ENCODE assay signal across 8 mouse cellular contexts in genomic region chr14:76657375-76657774, GRCm38 (mm10).
A peak's percentile ranks its signal among the peaks of the same experiment; 100 is the strongest.
DNase-seq lines count a peak whose midpoint lies in the region; ATAC-seq and TF ChIP-seq lines count a peak whose summit lies in the region.

No protein-coding gene starts in this region.

- H3K4me3 ChIP-seq in left cerebral cortex, adult 2 months, result no peak overlapping the region
- H3K4me3 ChIP-seq in hindbrain, embryonic 14.5 days (replicated peaks; ENCODE audit: low read length), result no peak overlapping the region

- H3K4me1 ChIP-seq in hindbrain, embryonic 14.5 days (replicated peaks; ENCODE audit: control insufficient read depth, insufficient read depth, low read length), result peaks cover 25% of the 10 kb centered on the region

- H3K9me3 ChIP-seq in hindbrain, embryonic 14.5 days (ENCODE audit: control insufficient read depth, low read length), result no peaks in the 10 kb centered on the region

- H3K27ac ChIP-seq in left cerebral cortex, adult 2 months, result 0 out of 2 replicates have a peak overlapping the region, but pooled peaks have one; percentile 26
- peak overlapping the region; percentile 10 for H3K27ac ChIP-seq in hindbrain, embryonic 14.5 days

- no peak for DNase-seq in left cerebral cortex, adult 2 months (ENCODE audit: extremely low spot score in 1 of 2, low spot score in 2 of 2)
- no peak for DNase-seq in left cerebral cortex, postnatal 14 days (ENCODE audit: low spot score in 2 of 2)
- DNase-seq in cerebellum, adult 9-11 months, result peak; percentile 32
- DNase-seq in hindbrain, embryonic 14.5 days (ENCODE audit: low spot score), result peak; percentile 59
- peak; percentile 69 for DNase-seq in retina, embryonic 14.5 days (ENCODE audit: low spot score)
- no peak for DNase-seq in testis, postnatal 14 days (ENCODE audit: low spot score)
- no peak for DNase-seq in c-Kit-positive CD71-positive TER-119-positive erythroid progenitor cells, embryonic 14.5 days (ENCODE audit: low spot score)
- DNase-seq in right cerebral cortex, postnatal 14 days, result no peak

- H3K9ac ChIP-seq in hindbrain, embryonic 14.5 days, result peak overlapping the region; percentile 20; the same call in 1 of the 2 replicates

- intact Hi-C loops in left cerebral cortex, adult 2 months (cut with DNase I), result loop anchor here (5.0 kb wide), 4 partner anchors 60 to 150 kb away; no protein-coding TSS in a partner anchor
- intact Hi-C loops in left cerebral cortex, postnatal 14 days (cut with DNase I), result no loop called here

- 24% methylated on average over 7 of the region's 7 CpGs for WGBS in hindbrain, embryonic 14.5 days

- H3K36me3 ChIP-seq in hindbrain, embryonic 14.5 days (replicated peaks; ENCODE audit: control insufficient read depth, insufficient read depth), result no peaks in the 10 kb centered on the region

- no peaks in the 10 kb centered on the region for H3K27me3 ChIP-seq in hindbrain, embryonic 14.5 days (ENCODE audit: control insufficient read depth, insufficient read depth, low read length)

- TF ChIP-seq CTCF in left cerebral cortex, adult 2 months (IDR thresholded peaks at IDR 0.05), result no peak

- ATAC-seq in hindbrain, embryonic 14.5 days (ENCODE audit: low FRiP score), result peak; percentile 61

- H3K4me2 ChIP-seq in hindbrain, embryonic 14.5 days (replicated peaks), result no peak overlapping the region

Comparison
In these comparisons a context has a peak if more than half of its experiments do, and no peak if none do; other contexts are left out.
1. DNase-seq: peak in cerebellum, adult 9-11 months (single experiment), hindbrain, embryonic 14.5 days (single experiment) and retina, embryonic 14.5 days (single experiment); none in left cerebral cortex, adult 2 months (0 of 2), left cerebral cortex, postnatal 14 days (0 of 2), testis, postnatal 14 days (single experiment), c-Kit-positive CD71-positive TER-119-positive erythroid progenitor cells, embryonic 14.5 days (single experiment) and right cerebral cortex, postnatal 14 days (single experiment).